Mouse (Mus musculus) thymus, postnatal 14 days (tissue): Measurements from ENCODE around the gene Ucn.

Source experiments
- DNase-seq: peaks from one replicate; pipeline ENCODE4 v3.0.0; 2021

The Ucn gene

DNA sequence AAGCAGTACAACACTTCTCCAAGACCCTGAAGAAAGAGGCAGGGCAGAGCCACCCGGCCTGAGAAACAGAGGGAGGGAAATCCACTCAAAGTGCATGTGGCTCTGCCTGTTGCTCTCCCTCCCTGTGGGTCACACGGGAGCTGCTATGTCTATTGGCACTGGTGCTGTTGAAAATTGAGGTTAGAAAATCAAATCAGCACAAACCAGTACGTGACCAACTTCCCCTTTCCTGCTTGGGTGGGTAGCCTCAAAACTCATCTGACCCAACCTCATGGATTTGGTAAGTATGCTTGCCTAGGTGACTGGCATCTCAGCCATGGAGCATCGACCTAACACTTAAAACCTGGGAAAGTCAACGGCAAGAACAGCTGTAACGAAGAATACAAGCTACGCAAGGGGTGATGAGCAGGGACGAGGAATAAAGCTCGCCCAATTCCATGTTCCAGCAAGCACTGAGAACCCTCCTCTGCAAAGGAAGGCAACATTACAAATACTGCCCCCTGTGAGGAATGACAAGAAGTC lies 32.8 kb downstream of the Ucn start, which contains the start of gene Dnajc5g:
TSS of gene Dnajc5g (plus strand) at position 472 of the 522 bp plus-strand sequence.
- DNase-seq: no peak

DNA sequence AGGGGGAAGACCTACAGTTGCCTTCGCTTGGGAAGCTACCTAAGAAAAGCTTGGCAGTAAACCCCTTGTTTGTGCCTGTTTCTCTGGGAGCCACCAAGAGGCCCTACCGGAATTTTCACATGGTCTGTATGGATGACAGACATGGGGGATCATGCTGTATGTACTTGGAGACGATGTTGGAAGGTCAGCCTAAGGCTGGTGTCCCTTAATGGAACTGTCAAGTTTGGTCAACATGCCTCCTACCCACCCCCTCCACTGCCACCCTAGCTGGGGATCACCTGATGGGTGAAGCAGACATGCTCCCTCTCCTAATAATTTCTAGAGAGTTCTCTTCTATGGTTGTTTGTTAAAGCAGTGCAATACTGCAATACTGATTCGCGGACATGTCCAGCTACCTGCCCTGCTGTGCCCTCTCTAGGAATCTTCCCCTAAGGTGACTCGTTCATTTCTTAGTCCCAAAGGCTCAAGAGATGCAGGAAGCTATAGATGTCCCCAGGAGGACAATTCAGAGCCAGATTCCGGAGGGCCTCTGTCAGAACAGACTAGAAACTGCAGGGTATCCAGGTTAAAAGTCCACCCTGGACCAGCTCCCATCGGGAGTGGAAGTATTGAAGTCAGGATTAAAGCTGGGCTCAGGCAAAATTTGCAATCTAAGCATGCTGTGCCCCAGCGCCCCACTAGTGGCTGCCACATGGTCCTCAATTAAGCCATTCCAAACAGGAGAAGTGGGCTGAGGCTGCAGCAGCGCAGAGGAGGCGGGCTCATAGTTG lies 42.7 kb downstream of the Ucn start:
- no peak for DNase-seq

DNA sequence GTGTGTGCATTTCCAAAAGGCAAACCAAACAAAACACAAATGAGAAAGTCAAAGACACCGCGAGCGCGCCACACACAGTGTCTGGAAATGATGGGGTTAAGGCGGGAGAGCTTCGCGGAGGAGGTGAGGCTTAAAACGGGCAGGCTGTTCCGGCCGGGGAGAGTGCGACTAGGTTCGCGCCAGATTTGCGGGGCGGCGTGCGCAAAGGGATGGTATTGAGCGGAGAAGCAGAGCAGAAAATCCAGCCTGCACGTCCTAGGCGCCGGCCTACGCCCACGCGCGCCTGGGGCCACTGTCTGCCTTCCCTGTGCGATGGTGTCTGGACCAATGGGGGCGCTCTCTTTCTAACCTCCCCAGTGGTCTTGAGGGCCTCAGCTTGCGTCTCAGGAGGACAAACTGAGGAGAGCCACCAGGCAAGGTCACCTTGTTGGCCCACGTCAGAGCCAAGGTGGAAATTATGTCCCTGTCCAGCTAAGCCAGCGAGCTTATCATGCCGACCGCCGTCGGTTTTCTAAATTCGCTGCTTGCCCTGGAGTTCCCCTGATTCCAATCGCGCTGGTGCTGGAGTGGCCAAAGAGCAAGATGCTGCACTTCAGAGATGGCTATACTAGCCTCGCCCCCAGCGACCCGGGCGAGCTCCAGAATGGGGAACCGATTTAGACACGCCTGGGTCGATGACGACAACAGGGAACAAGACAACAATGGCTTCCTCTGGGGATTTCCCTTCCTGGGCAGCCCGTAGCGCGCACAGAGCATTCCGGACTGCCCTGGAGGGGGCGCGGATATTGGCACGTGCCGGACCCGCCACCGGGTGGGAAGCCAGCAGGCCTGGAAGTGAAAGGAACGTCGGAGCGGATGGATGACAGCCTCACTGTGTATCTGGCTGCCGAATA lies 43.6 kb downstream of the Ucn start:
- DNase-seq: peak; percentile 49

DNA sequence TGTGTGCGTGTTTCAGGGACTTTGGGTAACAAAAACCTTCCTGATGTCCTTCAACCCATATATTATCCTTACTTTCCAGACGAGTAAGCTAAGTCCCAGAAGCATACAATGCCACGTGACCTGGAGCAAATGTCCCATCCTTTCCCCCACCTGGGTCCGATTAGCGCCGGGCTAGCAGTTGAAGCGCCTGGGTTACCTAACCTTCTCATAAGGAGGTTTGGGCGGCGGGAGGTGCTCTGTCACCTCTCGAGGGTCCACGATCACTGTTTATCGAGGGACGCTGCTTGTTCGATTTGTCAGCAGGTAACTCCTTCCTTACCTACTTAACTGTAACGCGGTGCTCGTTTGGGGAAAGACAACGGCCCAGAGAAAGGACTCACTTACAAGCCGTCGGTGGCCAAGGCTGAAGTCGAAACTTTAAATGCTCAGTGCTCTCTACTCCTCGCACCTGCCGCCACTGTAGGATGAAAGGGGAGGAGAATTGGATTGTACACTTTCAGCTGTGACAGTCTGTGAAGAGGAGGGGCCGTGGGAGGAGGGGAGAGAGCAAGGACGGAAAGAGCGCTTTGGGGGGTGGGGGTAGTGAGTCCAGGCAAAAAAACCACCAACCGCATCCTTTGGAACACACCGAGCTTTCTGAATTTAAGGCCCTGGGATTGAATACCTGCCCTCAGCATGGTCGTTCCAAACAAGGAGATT lies 44.4 kb downstream of the Ucn start:
- DNase-seq: peak; percentile 55

DNA sequence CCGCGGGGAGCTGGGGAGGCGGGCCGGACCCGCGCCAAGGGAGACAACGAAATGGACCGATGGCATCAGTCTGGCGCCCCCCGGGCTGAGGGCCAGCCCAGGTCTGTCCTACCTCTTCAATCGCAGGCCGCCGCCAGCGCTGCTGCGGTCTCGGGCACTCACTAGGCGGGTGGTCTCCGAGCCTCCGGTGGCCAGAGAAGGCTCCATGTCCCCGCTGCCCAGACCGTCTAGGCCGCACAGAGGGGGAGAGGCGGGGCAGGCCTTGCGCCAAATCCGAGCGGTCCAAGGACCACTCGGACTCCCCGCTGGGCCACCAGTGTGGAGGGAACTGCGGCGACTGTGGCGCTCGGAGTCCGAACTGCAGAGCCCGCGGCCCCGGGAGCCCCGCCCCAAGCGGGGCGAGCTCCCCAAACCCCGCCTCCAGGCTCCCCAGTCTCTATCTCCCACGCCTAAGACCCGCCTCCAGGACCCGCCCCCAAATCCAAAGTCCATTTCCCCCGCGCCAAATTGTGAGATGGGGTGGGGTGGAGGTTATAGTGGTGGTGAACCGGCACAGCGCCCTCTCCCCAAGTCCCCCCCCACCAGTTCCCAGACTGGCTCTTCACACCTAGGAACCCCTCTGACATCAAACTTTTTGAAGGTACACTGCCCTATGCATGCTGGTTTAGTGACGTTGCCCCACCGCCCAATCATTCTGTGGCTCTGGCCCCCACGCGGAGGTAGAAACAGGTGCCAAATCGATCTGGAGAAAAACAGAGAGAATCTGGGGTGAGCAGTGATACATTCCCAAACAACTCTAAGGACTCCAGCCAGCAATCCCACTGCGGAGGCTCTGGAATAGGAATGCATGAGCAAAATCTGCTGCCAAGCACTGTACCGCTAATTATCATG lies 45.2 kb downstream of the Ucn start:
- peak; percentile 68 for DNase-seq

DNA sequence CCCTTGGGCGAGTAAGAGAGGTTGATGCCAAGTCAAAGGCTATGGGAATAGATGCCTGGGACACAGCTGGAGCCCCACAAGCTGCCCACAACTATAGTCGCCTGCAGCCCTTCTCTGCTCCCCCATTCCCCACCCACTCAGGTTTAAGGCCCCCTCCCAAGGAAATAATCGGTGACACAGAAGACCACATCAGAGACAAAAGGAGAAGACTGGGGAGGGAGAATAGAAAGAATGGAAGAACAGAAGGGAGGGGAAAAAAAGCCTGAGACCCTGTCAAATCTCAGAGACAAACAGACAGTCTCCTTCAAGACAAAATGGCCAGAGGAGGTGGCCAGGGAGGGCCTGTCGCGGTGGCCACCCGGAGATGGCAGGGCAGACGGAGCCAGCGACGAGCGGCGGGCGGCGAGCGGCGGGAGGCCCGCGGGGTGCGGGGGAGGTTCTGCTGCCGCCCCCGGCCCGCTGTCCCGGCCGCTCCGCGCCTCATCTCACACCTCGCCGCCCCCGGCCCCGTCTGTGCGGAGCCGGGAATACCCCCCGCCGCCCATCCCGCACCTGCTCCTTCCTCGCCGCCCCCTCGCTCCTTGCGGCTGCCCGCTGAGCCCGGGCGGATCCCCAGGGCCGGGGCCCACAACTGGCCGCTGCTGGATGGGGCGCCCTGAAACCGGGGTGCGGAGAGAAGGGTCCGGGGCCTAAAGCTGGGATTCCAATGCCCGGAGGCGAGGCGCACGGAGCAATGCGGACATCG lies 46.2 kb downstream of the Ucn start:
- DNase-seq: no peak
